Mouse (Mus musculus) erythroid progenitor cell, adult 5-6 weeks (primary cell): ENCODE results near the gene Eif1ad. TPM values are rescaled to one million over a fixed set of nuclear protein-coding genes. Genes with fewer than 3 reads are reported as not detected.
"Not testable (repeated sequence)": the region's sequence is repeated elsewhere in the genome, so short reads cannot be mapped to it uniquely, and the experiment has no call there.

Experiments used
- ATAC-seq: replicated peaks from 2 replicates; pipeline ENCODE4 v1.8.0; 2016; ENCODE audit warnings: moderate number of reproducible peaks, mild to moderate bottlenecking, moderate TSS enrichment, inconsistent platforms; ENCODE audit not compliant: poor library complexity, low FRiP score, severe bottlenecking
- total RNA-seq, 2 experiments: library from RNA; stranded (forward) in 1 of 2; stranded (reverse) in 1 of 2; fragments of 150-400 nt in 1 of 2; fragments of 186-747, 209-891 nt in 1 of 2; gene quantifications; 2 replicates each; pipeline versions ENCODE4 v1.2.3 to v1.2.4; 2015 to 2017; ENCODE audit warnings: low replicate concordance in 2 of 2

Eif1ad gene
- total RNA-seq, 2 experiments from 2014 or later, result 26.0 to 45.0 TPM

DNA sequence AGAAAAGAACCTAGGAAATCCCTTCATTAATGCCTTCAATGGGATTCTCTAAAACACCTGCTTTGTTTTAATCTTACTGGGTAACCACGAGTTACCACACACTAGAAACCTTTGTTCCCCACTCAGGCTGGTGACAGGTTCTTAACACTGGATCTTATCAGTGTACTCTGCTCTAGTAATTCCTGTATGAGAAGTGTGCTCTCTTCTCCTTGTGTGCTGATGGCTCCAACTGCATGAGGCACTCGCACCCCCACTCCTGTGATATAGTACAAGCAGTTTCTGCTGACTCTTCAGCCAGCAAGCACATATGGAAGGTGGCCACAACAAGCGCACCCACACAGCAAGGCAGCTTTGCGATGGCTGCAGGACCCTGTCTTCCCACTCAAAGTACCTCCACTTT lies 7.6 kb downstream of the Eif1ad start:
- no peak for ATAC-seq

GRCm38 (mm10) chr19:5374748-5375147 lies 8.2 kb downstream of the Eif1ad start:
- no peak for ATAC-seq

DNA sequence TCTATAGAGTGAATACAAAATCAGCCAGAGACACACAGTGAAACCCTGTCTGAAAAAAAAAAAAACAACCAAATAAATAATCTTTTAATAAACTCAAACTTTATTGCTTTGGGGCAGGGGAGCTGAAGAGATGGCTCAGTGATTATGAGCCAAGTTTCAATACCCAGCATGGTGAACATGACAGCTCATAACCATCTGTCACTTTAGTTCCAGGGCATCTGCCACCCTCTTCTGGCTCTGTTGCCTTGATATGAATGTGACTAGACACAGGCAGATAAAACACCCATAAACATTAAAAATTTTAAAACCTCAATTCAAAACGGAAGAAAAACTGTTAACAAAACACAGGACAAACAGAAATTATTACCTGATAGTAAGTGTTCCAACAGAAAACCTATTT lies 10.9 kb downstream of the Eif1ad start:
- no peak for ATAC-seq

DNA sequence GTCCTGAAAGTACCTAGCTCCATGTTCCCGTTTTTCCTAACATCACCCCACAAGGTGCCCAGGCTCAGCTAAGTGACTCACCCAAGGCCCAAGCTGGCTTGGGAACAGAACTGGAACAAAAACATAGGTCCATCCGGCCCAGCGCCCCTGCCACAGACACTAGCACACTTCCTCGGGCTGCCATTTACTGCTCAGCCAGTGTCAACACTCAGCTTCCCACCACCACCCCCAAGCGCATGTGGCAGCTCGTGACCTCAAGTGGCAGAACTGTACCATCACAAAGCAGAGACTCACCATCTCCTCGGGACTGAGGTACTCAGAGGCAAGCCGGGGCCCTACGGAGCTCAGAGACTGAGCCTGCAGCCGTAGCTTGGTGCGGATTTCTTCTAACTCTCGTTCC lies 16.8 kb downstream of the Eif1ad start:
- no peak for ATAC-seq

- ATAC-seq, result no peak
Observed at GRCm38 (mm10) chr19:5384715-5385114, 18.2 kb downstream of the Eif1ad start.

GRCm38 (mm10) chr19:5388011-5388441 lies 21.5 kb downstream of the Eif1ad start:
- ATAC-seq, result no peak

DNA sequence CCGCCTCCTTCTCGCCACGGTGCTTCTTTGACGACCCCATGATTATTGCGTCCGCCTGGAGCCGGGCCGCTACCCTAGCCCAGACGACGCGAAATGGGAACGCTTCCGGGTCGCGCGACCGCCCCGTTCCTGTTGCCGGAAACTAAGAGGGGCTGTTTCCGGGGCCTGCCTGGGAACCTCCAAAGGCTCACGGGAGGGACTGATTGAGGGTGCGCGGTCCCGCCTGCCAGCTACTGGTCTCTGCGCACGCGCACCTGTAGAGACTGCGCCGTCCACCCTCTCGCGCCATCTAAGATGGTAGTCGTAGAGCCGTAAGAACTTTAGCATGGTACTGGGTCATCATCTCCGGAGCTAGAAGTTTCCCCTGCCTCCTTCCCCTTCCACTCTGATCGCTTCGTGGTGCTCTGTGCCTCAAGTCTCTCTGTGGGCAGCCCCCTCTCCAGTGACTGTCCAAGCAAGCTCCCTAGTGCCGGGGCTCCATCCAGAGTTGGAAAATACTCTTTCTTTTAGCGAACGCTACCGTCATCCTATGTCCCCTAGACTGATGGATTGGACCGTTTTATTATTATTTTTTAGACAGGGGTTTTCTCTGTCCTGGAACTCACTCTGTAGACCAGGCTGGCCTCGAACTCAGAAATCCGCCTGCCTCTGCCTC lies 22.2 kb downstream of the Eif1ad start, which contains the start of gene Sart1:
TSS of gene Sart1 (minus strand) at position 116 of the 655 bp plus-strand sequence.
- ATAC-seq, result peak; percentile 96

GRCm38 (mm10) chr19:5389647-5390046 lies 23.1 kb downstream of the Eif1ad start:
- ATAC-seq, result peak; percentile 59

- no peak for ATAC-seq
Observed at GRCm38 (mm10) chr19:5390416-5390815, 23.9 kb downstream of the Eif1ad start.

GRCm38 (mm10) chr19:5392892-5393291 lies 26.4 kb downstream of the Eif1ad start:
- ATAC-seq, result no peak

GRCm38 (mm10) chr19:5394168-5394567 lies 27.6 kb downstream of the Eif1ad start:
- ATAC-seq, result no peak

DNA sequence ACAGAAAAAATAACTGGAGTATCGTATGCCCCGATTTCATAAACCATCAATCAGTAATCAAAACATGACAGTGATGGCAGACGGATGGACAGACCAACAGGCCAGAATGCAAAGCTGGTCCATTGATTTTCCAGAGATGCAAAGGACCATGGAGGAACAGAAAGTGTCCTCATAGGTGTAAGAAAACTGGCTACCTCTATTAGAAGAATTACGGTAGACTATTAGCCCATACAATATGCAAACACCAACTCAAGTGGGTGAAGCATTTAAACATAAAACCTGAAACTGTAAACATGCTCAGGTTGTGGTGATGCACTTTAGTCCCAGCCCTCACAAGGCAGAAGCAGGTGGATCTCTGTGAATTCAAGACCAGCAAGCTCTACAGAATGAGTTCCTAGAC lies 28.8 kb downstream of the Eif1ad start:
- ATAC-seq, result no peak

DNA sequence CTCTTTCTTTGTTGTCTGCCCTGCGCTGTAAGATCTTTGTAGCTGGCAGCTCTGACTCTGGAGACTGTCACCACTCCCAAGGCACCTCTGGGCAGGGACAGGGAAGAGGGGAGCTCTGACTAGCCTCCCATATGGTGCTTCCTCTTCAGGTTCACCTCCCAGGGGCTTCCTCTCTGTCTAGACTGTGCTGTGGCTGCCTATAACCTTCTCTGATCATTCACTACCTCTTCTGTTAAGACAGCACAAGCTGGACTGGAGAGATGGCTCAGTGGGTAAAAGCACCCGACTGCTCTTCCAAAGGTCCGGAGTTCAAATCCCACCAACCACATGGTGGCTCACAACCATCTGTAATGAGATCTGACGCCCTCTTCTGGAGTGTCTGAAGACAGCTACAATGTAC lies 34.5 kb downstream of the Eif1ad start:
- not testable (repeated sequence) for ATAC-seq

- ATAC-seq, result no peak
Observed at GRCm38 (mm10) chr19:5402293-5402692, 35.8 kb downstream of the Eif1ad start, which contains the start of gene Tsga10ip. Tsga10ip (minus strand) TSS chr19:5402526.

DNA sequence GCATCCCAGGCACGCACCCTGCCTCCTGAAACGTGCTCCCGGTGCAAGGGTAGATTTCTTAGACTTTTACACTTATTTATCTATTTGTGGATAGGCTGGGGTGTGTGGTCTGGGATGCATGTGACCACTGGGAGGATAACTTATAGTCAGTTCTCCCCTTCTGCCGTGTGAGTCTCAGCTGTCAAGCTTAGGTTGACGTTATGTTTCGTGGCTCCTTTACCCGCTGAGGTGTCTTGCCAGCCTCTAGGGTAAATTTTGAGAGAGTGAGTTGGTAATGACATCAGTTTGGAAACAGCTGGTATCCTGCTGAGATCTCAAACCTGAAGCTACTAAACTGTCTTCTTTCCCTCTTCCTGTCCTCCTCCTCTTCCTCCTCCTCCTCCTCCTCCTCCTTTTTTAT lies 39.4 kb downstream of the Eif1ad start:
- peak; percentile 47 for ATAC-seq

- ATAC-seq, result peak; percentile 72
Observed at GRCm38 (mm10) chr19:5406531-5407126, 40.1 kb downstream of the Eif1ad start.

- peak; percentile 82 for ATAC-seq
Observed at GRCm38 (mm10) chr19:5407133-5407532, 40.6 kb downstream of the Eif1ad start.

- no peak for ATAC-seq
Observed at GRCm38 (mm10) chr19:5408057-5409001, 41.8 kb downstream of the Eif1ad start.

GRCm38 (mm10) chr19:5409068-5409467 lies 42.5 kb downstream of the Eif1ad start:
- ATAC-seq, result no peak

DNA sequence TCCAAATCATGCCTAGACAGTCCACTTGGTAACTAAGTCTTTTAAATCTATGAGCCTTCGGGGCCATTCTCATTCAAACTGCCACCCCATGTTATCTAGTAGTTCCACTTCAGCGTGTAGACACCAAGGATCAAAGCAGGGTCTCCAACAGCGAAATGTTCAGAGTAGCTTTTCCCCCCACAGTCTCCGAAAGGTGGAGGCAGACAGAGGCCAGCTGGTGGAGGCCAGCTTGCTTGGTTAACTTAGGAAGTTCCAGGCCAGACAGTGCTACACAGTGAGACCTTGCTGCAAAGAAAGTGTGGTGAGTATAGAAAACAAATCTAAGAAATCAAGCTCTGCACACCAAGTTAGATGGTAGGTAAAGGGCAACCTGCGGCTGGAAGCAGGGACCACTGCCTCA lies 44.1 kb downstream of the Eif1ad start:
- no peak for ATAC-seq
